Mouse (Mus musculus): Measurements from ENCODE around the gene Spaar.

Gene Spaar

DNA sequence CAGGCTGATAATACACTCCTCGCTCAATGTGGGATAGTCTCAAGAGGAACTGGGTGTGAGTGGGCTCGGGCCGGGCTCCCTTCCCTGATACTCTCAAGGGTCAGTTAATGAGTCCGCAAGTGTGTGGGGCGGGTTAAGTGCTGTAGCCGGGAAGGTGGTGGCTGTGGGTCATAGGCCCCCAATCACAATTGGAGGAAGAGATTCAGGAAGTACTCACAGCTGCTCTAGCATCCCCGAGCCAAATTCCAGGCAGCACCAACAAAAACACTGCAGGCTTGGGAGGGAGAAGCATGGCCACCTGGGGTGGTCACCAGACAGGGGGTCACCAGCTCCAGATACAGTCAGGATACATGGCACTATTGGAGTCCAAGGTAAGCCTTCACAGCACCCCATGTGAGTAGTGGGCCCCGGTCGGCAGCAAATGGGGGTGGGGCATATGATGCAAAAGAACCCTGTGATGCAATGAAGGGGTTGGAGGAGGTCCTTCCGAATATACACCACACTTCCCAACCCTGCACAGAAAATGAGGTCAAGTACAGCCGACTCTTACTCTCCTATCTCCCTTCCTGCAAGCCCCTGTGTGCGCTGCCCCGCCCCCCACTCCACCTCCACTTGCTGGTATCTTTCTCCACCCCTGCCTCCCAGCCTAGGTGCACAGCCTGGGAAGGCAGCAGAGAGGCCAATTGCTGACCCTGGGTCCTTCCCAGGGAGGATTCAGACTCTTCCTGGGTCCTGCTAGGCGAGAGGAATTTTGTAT is at the start of gene Spaar:
TSS of gene Spaar (plus strand) at position 241 of the 757 bp plus-strand sequence.
- CTCF ChIA-PET, result no interaction called here

DNA sequence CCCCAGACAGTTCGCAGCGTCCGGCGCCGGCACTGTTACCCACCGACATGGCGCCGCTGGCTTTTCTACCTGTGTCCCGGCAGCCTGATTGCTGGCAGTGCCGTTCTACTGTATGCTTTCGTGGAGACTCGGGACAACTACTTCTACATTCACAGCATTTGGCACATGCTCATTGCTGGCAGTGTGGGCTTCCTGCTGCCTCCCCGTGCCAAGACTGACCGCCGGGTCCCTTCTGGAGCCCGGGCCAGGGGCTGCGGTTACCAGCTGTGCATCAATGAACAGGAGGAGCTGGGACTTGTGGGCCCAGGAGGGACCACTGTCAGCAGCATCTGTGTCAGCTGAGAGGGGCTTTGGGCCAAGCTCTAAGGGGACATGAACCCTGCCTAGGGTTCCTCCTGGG is 39.8 kb upstream of the Spaar start:
- CTCF ChIA-PET, result no interaction called here

- CTCF ChIA-PET, result no interaction called here
Measured at GRCm38 (mm10) chr4:43691026-43691425, 38.8 kb upstream of the Spaar start.

- CTCF ChIA-PET, result no interaction called here
Measured at GRCm38 (mm10) chr4:43693806-43694241, 36.0 kb upstream of the Spaar start.

DNA sequence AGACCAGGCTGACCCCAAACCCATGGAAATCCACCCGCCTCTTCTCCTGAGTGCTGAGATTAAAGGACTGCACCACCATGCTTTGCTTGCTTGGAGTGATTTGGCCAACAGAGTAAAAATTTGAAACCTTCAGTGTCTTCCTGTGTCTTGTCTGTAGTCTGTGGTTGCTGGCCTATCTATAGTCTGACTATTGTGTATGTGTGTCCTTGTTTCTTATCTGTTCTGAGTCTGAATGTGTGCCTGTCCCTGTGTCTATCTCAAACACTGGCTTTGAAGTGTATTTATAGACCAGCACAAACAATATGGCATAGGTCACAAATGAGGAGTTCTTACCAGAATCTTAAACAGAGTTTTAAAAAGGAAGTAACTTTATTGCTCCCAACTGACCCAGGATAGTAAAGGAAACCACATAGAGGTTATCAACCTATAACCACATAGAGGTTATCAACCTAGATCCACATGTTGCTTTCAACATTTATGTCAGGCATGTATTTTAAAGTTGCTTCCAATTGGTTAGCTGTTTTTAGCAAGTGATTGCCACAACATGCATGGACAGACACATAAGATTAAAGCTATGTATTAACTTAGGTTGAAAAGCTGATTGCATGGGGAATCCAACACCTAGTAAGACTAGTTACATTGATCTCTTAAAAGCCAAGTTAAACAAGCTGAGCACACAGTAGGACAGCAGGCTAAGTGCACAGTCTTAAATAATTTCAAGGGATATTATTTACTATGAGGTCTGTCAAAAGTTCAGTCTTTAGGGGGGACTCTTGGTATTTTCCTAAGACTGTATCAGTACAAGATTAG is 35.2 kb upstream of the Spaar start:
- CTCF ChIA-PET, result no interaction called here

- CTCF ChIA-PET, result no interaction called here
Measured at GRCm38 (mm10) chr4:43695249-43695671, 34.6 kb upstream of the Spaar start.

DNA sequence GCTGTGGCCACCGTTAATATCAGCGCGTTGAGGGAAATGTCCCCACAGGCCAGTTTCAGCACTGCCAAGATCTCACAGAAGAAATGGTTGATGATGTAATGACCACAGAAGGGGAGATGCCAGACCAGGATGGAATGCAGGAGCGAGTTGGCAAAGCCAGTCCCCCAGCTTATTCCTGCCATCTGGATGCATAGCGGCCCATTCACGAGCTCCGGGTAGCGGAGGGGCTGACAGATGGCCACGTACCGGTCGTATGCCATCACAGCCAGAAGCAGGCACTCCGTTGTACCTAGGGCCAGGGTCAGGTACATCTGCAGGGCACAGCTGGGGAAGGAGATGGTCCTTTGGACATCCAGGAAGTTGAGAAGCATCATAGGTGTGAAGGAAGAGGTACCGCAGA is 33.3 kb upstream of the Spaar start:
- CTCF ChIA-PET, result no interaction called here

GRCm38 (mm10) chr4:43700707-43701106 is 29.1 kb upstream of the Spaar start, which contains the start of gene Olfr70:
Gene Olfr70 (minus strand): TSS chr4:43700807.
- CTCF ChIA-PET, result no interaction called here

- CTCF ChIA-PET, result no interaction called here
Measured at GRCm38 (mm10) chr4:43703439-43703838, 26.4 kb upstream of the Spaar start.

- CTCF ChIA-PET, result no interaction called here
Measured at GRCm38 (mm10) chr4:43703851-43704250, 26.0 kb upstream of the Spaar start.

GRCm38 (mm10) chr4:43705991-43706390 is 23.8 kb upstream of the Spaar start:
- CTCF ChIA-PET, result no interaction called here

DNA sequence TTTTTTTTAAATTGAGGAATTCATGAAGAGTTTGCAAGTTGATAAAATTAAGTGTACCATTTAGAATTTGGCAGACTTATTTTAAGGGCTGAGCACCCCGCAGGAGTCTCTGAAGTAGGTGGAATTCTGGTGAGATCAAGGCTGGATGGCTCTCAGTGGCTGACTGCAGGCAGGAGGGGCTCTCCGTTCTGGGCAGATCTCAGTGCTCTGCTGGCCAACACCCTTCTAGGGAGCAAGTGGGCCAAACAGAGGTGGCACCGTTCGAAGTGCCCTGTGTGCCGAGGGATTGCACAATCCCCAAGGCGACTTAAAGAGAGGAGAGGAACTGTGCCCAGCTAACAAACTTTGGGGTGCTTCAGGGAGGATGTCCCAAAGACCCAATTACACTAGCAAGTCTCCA is 20.0 kb upstream of the Spaar start, which contains the start of gene Olfr71:
TSS of gene Olfr71 (minus strand) at position 387 of the 400 bp plus-strand sequence.
- CTCF ChIA-PET, result interaction anchor here (0.6 kb wide), 1 partner anchor 79 kb away, joined by 3 read pairs; no protein-coding TSS in a partner anchor

DNA sequence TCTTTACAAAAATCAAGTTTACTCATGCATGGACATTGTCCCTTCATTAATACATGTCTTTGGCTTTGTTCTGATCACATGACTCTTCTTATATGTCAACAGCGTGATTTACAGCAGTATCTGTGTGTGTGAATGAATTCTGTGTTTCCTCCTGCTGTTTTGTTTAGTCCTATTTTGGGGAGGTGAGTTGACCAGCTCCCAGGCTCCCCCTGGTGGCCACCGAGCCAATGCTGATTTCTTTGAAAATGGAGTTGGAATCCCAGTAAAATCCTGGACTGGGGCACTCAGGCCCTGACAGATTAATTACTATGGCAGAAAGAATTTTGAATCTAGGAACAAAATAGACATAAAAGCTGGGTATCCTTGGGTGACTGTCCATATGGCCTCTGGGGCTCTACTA is 18.0 kb upstream of the Spaar start:
- CTCF ChIA-PET, result interaction anchor here (0.9 to 1.3 kb wide), 2 partner anchors 82 to 280 kb away, joined by 3 to 6 read pairs; no protein-coding TSS in a partner anchor

DNA sequence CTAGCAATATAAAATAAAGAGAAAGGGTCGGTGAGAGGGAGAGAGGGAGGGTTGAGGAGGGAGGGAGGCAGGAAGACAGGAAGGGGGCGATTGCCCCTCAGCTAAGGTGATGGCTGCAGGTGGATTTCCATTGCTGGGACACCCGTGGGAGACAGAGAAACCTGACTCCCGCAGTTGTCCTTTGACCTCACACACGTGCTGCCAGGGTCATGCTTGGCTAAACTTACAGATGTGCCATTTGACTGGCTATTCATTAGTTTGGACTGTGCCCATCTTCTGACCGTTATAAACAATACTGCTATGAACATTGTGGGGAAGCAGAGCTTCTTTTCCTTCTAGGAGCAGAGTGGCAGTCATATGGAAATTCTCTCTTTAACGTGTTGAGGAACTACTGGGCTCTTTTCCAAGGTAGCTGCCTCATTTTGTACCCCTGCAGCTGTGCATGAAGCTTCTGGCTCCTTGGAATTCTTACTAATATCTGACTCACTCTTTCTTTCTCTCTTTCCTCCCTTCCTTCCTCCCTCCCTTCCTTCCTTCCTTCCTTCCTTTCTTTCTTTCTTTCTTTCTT is 16.1 kb upstream of the Spaar start:
- CTCF ChIA-PET, result no interaction called here

DNA sequence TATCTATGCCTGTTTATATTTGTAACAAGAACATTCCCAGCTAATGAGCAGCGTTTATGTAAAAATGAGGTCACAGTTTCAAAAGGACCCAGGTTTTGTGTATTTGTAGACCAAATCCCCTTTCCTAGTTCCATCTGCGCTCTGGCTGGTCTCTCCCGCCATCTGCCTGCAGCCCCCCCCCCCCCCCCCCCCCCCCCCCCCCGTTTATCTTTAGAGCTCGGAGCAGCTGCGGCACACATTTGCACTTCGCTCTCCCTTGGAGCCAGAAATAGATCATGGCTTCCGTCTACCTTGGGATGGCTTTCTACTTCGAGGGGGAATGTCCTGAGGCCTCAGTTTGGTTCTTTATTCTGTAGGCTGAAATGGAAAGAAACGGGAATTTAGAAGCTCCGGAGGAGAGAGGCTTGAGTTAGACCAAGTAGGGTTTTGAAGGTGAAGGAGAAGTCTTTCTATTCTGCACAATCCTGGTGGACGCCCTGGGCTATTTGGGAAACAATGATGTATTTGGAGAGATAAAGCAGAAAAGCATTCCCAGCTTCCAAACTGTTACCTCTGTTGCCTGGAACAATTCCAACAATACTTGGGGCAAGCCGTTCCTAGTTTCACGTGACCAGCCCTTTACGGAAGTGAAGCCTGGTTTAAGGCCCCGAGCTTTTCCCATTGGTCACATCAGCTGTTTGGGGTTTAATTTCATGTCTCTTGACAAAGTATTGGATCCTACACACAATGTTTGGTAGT is 9.2 kb upstream of the Spaar start:
- CTCF ChIA-PET, result interaction anchor here (0.6 kb wide), 1 partner anchor 91 kb away, joined by 3 read pairs; no protein-coding TSS in a partner anchor

GRCm38 (mm10) chr4:43722191-43722590 is 7.6 kb upstream of the Spaar start:
- CTCF ChIA-PET, result interaction anchor here (0.5 kb wide), 1 partner anchor 94 kb away, joined by 4 read pairs; no protein-coding TSS in a partner anchor

DNA sequence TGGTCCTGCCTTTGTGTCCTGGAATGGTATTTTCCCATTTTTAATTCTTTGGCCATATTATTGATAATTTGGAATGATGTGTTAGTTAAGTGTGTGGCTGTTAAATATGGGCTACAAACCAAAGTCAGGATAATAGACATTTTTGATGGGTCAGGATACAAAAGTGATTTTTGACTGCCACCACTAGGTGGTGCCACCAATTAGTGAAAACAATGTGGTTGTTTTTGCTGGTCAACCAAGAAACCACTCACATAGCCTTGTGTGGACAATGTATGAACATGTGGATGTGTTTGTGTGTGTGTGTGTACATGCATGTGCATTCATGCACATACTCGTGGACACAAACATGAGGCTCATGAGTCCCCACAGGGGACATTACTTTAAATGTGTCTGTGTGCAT is 5.1 kb upstream of the Spaar start:
- CTCF ChIA-PET, result no interaction called here

DNA sequence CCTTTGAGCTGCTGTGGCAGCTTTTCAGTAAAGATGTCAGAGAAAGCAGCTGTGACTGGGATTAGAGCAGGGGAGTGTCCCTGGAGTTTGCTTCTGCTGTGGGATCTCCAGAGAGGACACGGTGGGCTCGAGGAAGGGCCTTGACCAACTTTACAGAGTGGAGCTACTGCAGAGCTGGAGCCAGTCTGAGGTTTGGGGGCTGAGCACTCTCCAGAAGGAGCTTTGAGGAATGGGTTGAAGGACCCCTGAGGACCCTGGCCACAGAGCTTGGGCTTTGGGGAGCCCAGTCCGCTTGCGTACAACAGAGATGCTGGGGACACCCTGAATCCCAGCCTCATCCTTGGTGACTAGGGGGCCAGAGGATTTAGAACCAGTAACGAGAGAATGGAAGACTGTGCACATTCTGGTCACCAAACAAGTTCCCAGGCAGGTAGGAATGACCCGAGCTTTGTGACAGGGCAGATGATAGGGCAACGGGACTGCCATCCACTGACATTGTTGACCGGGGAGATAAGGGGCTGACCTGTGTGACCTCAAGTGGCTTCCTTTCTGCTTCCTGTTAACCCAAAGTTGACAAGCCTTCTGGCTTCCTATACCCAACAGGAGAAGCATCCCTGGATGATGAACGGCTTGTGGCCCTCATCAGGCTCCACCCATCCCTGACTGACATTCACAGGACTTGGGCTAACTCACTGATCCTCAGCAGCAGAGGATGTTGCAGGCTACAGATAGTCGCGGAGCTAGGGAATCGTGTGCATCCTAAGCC is 3.4 kb upstream of the Spaar start:
- CTCF ChIA-PET, result no interaction called here

- CTCF ChIA-PET, result no interaction called here
Measured at GRCm38 (mm10) chr4:43726995-43727394, 2.8 kb upstream of the Spaar start, which contains the start of gene Hrct1. Gene Hrct1 (plus strand): TSS chr4:43727188.

DNA sequence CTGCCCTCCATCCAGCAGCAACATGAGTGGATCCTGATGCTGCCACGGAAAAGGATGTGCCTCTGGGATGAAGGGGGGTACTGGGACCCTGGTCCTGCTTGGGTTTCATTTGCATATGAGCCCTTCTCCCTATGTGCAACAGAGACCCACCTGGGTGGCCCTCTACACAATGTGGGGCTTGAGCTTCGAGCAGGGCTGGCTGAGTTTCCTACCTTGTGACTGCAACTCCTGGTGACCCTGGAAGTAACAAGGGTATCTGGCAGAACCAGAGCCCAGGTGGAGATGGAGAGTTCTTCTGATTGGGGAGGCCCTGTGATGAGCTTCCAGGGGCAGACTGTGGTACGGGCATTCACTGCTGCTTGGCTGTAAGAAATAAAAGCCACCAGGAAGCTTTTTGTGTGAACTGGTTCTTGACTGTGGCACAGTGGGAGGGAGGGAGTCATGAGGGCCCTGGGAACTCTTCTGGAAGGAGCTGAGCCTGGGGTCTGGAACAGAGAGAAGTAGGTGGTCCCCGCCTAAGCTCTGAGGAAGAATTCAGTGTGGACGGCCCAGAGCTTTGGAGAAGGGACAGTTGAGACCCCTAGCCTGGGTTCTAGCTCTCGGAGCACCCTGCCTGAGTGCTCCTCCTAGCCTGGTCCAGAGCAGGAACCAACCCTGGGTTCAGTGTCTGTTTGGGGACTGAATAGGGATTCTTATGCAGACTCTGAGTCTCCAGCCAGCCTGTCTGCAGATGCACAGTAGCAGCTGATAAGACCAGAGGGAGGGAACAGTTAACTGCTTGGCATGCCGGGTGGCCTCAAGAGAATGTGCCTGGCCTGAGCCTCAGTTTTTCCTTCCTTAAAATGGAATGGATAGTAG is 1.9 kb upstream of the Spaar start:
- CTCF ChIA-PET, result no interaction called here
